Mouse (Mus musculus) lung, postnatal 4 days (tissue): Measurements from ENCODE around the gene Wfdc13.
"Not testable (repeated sequence)": the region's sequence is repeated elsewhere in the genome, so short reads cannot be mapped to it uniquely, and the experiment has no call there.

ENCODE experiments used
- DNase-seq, 2 experiments: peaks; one replicate each; pipeline ENCODE4 v3.0.0; 2021

The Wfdc13 gene

DNA sequence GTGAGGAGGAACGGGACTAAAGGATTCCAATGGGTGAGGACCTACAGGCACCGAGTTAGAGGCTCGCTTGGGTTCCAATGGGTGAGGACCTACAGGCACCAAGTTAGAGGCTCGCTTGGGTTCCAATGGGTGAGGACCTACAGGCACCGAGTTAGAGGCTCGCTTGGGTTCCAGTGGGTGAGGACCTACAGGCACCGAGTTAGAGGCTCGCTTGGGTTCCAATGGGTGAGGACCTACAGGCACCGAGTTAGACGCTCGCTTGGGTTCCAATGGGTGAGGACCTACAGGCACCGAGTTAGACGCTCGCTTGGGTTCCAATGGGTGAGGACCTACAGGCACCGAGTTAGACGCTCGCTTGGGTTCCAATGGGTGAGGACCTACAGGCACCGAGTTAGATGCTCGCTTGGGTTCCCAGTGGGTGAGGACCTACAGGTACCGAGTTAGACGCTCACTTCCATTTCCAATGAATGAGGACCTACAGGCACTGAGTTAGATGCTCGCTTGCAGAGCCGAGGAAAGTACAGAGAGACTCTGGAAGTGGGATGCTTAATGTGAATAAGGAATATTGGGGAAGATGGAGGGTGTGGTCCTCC is 31.4 kb downstream of the Wfdc13 start:
- not testable (repeated sequence) for DNase-seq

DNA sequence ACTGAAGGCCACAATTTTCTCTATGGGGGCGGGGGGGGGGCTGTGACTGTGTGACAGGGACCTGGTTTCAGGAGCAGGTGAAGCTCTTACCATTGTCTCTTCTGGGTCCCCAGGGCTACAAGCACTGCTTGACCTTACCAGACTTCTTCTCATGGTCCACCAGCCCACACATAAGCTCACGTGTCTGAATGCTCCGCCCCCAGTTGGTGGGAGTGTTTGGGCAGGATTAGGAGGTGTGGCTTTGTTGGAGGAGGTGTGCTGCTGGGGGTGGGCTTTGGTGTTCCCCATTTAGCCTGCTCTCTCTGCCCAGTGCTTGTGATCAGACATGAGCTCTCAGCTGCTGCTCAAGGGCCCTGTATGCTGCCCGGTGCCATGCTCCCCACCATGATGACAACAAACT is 38.4 kb downstream of the Wfdc13 start:
- DNase-seq, result no peak

DNA sequence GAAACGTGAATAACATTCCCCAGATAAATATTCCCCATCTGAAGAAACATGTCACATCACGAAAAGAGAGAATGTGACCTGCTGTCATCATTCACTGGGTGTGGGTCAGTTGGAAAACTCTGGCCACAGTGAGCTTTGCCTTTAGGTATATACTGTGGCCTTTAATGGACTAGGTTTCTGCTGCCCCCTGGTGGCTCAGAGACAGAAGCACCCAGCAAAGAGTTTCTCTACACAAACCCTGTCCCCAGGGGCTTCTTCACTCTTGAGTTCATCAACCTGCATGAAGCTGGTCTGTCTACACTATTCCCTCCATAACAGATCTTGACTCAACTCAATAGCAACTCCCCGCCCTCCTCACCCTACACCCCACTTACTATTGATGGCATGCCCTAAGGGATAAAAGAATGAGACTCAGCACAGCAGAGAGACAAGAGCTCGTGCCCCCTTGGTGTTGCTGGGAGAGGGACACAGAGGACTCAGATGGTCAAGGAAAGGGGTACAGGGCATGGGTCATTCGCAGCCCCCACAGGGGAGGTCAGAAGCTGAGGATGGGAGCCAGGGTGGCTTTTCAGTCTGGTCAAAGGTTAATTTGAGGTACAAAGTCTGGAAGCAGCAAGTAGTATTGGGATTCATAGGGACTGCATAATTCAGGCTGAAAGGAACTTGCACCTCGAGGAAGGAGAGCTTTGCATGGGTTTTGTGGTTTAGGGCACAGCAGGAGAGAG is 41.1 kb downstream of the Wfdc13 start:
- DNase-seq, result peak; percentile 47 to 74

DNA sequence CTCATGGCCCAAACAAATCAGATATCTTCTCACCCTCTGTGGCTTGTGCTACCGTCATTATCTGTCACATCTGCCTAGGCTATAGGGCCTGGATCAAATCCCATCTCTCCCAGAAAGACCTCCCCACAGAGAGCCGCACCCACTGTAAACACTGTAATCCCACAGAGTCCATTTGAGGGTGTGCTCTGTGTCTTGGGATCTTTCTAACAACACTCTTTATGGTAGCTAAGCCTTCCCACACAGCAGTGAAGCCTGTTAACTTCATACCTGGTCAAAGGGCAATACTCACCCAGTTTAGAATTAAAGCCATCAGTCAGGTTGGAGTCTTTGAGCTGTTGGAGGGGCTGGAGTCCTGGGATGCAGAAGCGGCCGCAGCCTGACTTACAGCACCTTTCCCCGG is 46.8 kb downstream of the Wfdc13 start:
- no peak for DNase-seq

GRCm38 (mm10) chr2:164733259-164733658 is 48.4 kb downstream of the Wfdc13 start:
- no peak for DNase-seq

GRCm38 (mm10) chr2:164734839-164735238 is 49.9 kb downstream of the Wfdc13 start:
- DNase-seq, result peak; percentile 11 to 46

DNA sequence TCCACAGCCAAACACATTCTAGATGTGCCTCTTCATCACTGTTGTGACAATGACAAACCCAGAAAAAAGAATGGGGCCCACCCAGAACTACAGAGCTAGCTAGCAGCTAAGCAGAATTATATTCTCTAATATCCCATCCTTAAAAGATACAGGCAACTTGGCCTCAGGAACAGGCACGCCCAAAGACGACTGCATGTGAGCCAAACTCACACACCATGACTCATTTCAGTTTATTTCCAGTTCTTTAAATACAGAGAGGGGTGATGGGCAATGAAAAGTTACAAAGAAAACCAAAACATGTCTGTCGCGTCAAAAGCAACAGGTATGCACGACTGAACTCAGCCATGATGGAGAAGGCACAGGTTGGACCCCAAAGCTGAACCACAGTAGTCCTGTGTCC is 50.5 kb downstream of the Wfdc13 start:
- no peak for DNase-seq
